Mouse (Mus musculus) fibroblast of lung, adult 2 months (primary cell): ENCODE measurements at regions not wholly inside any gene's neighbourhood (a gene's known extent, or its start where the extent isn't known, plus 50 kb on each side); places are given as distances from the start of the nearest gene placed in this dataset.

ENCODE experiments used
- DNase-seq: peaks from one replicate; pipeline ENCODE4 v3.0.0-alpha.2; 2011; ENCODE audit warnings: low read depth

DNA sequence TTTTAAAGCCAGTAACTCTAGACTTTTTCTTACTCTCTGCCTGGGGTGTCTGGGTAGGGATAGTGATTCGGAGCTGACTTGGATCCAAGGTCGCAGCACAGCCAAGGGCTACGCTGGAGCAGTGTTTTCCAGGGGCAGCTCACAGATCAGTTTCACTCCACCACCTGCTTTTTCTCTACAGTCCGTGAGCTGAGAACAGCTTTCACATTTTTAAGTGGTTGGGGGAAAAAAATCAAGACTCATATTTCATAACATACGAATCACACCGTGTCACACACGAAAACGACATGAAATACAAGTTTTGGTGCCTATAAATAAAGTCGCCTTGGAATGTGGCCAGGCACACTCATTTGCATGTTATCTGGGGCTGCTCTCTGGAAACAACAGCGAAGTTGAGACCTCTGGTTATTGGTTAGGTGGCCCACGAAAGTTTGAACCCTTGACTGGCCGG is 373.5 kb upstream of the Jarid2 start:
- no peak for DNase-seq

DNA sequence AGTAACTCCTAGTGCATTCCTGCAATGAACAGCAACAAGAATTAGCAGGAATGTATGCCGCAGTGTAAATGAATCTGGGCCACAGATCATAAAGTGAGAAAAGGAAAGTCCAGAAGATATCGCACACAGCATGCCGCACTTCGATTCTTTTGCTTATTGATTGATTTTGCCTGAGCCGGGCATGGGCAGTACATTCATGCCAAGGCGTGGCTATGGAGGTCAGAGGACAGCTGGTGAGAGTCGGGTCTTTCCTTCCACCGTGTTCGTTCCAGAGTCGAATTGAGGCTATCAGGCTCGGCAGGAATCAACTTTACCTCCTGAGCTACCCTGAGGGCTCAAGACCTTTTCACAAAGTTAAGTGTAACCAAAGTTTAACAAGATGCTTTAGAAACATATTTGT is 372.3 kb upstream of the Jarid2 start:
- DNase-seq = no peak

GRCm38 (mm10) chr13:44359344-44359743 is 369.9 kb upstream of the Jarid2 start:
- no peak for DNase-seq

DNA sequence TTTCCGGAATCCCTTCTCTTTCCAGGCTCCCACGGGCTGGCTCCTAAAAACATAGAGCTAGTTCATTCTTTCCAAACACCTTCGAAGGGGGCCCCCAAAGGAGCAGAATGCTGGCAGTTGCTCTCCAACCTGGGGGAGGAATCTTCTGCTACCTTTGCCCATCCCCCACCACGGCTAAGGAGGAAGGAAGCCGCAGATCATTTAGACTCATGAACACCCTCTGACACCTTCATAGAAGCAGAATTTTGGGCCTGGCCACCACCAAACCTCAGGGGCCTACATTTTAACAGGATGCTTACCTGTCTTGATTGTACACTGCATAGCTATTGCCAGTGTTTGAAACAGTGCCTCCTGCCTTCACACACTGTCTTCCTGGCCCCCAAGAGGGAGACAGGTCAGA is 369.3 kb upstream of the Jarid2 start:
- no peak for DNase-seq

- no peak for DNase-seq
Measured at GRCm38 (mm10) chr13:44360725-44361290, 368.5 kb upstream of the Jarid2 start.

DNA sequence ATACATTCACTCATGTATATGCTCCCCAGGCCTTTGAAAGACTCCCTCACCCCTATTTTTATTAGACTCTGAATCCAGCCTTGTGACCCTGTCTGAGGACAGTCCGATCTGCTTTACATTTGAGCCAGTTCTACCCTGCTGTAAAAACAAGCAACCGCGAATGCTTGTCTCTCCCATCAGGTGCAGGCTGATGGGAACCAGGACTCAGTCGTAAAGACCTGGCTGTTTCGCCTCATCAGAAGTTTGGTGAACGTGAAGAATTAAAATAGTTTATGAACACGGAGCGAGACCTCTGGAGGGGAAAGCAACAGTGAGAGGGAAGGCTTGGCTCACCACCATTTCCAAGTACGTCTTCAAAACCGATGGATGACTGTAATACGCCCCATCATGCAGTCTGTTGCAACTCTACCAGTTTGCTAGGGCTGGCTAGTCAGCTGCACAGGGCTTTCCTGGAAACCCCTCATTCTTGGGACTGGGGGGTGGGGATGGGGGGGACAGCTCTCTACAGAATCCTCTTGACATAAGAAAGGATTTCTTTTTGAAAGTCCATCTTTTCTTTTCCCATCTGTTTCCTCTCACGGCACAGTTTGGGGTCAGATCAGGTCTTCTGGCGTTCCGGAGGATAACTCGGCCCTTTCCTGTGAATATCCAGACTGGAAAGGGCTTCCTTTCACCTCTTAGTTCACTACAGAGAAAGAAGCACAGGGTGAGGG is 366.8 kb upstream of the Jarid2 start:
- DNase-seq = no peak

DNA sequence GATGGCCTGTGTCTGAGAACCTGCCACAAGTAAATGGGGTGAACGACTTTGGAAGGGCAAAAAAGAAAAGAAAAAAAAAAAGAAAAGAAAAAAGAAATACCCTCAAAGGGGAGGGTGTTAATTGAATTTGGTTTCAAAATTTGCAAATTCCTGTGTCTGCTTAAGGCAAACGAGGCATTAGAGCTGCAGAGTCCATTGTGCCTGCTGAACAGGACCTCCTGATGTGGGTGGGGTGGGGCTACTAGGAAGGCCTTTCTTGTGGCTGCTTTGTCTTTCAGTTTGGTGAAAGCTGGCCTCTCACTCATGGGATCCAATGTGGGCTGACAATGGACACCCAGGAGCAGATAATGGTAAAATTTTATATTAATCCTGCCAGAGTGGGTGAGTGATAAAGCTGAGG is 366.3 kb upstream of the Jarid2 start:
- no peak for DNase-seq

DNA sequence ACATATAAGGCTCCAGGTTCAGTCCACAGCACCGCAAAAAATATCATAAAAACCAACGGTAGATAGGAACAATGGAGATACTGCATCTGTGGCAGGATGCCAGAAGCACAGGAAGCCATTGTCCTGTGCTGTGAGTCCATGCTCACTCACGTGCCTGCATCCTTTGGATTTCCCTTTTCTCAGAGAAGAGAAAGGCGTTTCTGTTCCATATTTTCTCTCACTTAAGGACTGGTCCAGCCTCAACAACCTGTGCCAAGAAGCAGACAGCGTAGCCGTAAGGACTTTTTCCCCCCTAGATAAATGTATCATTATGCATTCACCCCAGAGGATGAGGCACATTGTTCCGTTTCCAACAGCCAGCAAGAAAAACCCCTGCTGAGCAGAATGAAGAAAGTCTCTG is 360.0 kb upstream of the Jarid2 start:
- DNase-seq = no peak

- no peak for DNase-seq
Measured at GRCm38 (mm10) chr13:44372361-44372877, 356.9 kb upstream of the Jarid2 start.

- no peak for DNase-seq
Measured at GRCm38 (mm10) chr13:44375476-44376159, 353.7 kb upstream of the Jarid2 start.

- no peak for DNase-seq
Measured at GRCm38 (mm10) chr13:44376160-44376488, 353.1 kb upstream of the Jarid2 start.

DNA sequence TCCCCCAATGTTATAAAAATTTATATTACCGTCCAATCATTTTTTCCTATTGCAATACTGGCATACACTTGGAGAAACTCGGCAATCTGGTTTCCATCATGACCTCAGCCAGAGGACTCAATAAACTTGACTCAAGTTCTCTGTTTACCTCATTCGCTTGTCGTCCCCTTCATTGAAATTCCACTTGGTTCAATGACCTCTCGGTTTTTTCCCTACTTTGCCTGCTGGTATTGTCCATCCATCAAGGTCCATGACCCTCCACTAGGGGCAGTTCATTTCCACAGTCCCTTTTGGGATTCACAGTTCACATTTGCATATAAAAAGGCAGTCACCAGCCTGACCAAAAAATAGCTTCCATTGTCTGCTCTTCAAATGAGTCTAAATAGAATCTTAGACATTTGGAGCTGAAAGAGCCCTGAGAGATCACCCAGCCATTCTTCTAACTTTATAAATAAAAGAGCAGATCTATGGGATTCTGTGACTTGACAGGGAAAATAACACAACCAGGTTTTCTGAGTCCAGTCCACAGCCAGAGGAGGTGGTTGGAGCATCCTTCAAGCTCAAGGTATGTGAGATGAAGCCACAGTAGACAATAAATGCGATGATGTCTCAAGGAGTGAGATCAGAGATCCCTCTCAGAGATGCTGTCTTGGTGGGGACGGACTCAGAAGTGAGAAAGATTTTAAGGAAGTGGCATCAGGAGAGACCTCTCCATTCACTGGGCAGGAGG is 347.4 kb upstream of the Jarid2 start:
- no peak for DNase-seq

GRCm38 (mm10) chr13:44383322-44383721 is 346.0 kb upstream of the Jarid2 start:
- DNase-seq = no peak

DNA sequence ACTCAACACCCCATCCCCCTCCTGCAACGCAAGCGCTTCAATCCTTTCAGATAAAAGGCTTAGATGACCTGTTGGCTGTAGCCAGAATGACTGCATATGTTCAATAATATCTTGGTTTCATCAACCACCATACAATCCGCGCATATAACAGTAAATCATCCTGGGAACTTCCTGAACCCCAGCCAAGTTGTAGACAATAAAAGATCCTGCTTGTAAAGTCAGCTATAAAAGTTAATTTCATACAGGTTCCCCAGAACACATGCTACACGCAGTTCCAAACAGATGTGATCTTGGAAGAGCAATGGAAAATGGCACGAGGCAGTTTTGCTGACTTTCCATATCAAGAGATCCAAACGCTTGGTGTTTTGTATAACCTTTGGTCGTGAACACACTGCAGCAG is 342.5 kb upstream of the Jarid2 start:
- no peak for DNase-seq

DNA sequence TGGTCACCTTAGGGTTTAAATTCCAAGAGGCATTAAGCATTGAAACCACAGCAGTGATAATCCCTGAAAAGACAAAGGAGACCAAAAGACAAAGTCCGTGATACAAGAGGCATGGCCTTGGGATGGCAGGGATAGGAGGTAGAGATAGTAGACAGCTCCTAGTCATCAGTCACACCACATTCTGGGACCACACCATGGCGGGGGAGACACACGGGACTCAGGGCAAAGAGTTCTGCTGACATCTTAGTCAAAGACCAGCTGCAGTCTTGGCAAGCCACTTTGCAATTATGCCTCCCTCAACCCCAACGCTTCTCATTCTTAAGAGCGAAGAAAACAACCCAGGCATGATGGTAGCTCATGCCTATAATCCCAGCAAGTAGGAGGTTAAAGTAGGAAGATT is 339.6 kb upstream of the Jarid2 start:
- DNase-seq = no peak

GRCm38 (mm10) chr13:44390666-44391390 is 338.4 kb upstream of the Jarid2 start:
- no peak for DNase-seq

DNA sequence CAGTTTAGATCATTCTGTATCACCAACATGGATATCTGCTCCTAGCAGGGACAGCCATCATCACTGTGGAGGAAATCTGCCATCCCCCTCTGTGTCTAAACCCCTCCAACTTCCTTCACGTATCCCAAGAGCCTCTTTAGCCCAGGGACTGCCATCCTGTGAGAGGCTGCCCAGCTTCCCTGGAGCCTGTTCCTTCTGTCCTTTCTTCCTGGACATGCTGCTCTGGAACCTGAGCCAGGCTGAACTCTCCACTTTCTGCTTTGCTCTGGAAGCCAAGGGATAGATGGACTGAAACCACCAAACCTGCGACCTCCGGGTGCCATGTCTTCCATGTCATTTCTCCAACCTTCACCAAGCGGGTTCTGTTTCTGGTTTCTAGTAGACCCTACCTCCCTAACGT is 335.3 kb upstream of the Jarid2 start:
- DNase-seq = no peak

DNA sequence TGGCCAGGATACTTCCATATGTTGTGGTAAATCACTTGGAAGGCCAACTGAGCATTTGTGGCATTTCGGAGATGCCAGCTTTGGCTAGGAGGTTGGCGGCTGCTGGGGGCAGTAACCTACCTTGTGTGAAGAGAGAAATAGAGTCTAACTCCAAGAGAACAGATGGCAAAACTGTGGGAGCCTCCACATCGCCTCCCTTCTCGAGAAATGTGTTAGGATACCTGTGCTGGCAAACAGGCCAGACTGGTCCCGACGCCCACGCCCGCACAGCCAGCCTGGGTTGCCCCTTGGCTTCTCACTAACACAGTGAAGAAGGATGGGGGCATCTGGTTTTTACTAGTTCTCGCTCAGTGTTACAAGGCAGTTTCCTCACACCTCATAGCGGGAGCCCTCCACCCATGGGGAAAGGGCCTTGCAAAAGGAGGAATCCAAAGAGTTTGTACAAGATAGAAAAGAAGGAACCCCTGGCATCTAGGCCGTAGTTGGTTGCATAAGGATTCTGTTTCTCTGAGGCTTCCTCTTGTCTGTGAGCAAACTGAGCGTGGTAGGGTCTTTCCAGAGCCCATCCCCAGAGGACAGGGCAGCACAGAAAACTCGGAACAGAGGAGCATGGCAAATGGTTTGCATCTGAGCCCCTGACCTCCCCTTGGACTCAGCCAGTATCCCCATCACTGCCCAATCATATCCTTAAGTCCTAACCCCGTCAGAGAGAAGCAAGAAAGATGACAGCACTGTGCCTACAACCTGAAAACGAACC is 330.5 kb upstream of the Jarid2 start:
- DNase-seq = no peak

GRCm38 (mm10) chr13:44399370-44399685 is 329.9 kb upstream of the Jarid2 start:
- DNase-seq = no peak

- no peak for DNase-seq
Measured at GRCm38 (mm10) chr13:44399831-44400321, 329.4 kb upstream of the Jarid2 start.

GRCm38 (mm10) chr13:44404010-44404575 is 325.2 kb upstream of the Jarid2 start:
- DNase-seq = no peak
